Mouse (Mus musculus): ENCODE measurements around the gene Hoxc4. TPM values are rescaled to one million over a fixed set of nuclear protein-coding genes. Genes with fewer than 3 reads are reported as not detected.

Gene Hoxc4
- polyA plus RNA-seq, 1 experiment from 2014 or later, result not detected

- no peak for DNase-seq (ENCODE audit: low spot score)
- Histone ChIP-seq H3K9ac (ENCODE audit: low read length) (no peak overlapping the region), H3K27me3 (ENCODE audit: control insufficient read depth, insufficient read depth, low read length) (peaks cover 74% of the 10 kb centered on the region), H3K9me3 (ENCODE audit: control insufficient read depth, low read length) (no peaks in the 10 kb centered on the region), H3K4me2 (ENCODE audit: low read depth, low read length, severe bottlenecking) (no peak overlapping the region), H3K4me1 (replicated peaks; ENCODE audit: control insufficient read depth, insufficient read depth, low read length) (no peaks in the 10 kb centered on the region), H3K27ac (ENCODE audit: low read depth, low read length) (no peak overlapping the region), H3K4me3 (ENCODE audit: low read depth, low read length) (no peak overlapping the region), H3K36me3 (ENCODE audit: control insufficient read depth, insufficient read depth, low read length) (no peaks in the 10 kb centered on the region)
- no peak for ATAC-seq (replicated peaks; ENCODE audit: low FRiP score)
- WGBS, result 74% methylated on average over 4 of the region's 4 CpGs
Measured at GRCm38 (mm10) chr15:103067701-103068100, 49.0 kb downstream of the Hoxc4 start.

GRCm38 (mm10) chr15:103069173-103069572, 50.4 kb downstream of the Hoxc4 start:
- DNase-seq (ENCODE audit: low spot score) (no peak), ATAC-seq (replicated peaks; ENCODE audit: low FRiP score) (no peak)
- no peak overlapping the region for H3K9ac ChIP-seq (ENCODE audit: low read length)
- no peaks in the 10 kb centered on the region for H3K4me1 ChIP-seq (replicated peaks; ENCODE audit: control insufficient read depth, insufficient read depth, low read length)
- no peaks in the 10 kb centered on the region for H3K36me3 ChIP-seq (ENCODE audit: control insufficient read depth, insufficient read depth, low read length)
- no peak overlapping the region for H3K27ac ChIP-seq (ENCODE audit: low read depth, low read length)
- 1% methylated on average over 18 of the region's 18 CpGs for WGBS
- no peak overlapping the region for H3K4me3 ChIP-seq (ENCODE audit: low read depth, low read length)
- H3K4me2 ChIP-seq (ENCODE audit: low read depth, low read length, severe bottlenecking), result no peak overlapping the region
- H3K9me3 ChIP-seq (ENCODE audit: control insufficient read depth, low read length), result no peaks in the 10 kb centered on the region
- H3K27me3 ChIP-seq (ENCODE audit: control insufficient read depth, insufficient read depth, low read length), result peaks cover 60% of the 10 kb centered on the region

GRCm38 (mm10) chr15:103071266-103071665, 52.5 kb downstream of the Hoxc4 start:
- no peaks in the 10 kb centered on the region for H3K9me3 ChIP-seq (ENCODE audit: control insufficient read depth, low read length)
- H3K4me3 ChIP-seq (ENCODE audit: low read depth, low read length), result no peak overlapping the region
- no peak for DNase-seq (ENCODE audit: low spot score)
- H3K4me2 ChIP-seq (ENCODE audit: low read depth, low read length, severe bottlenecking), result no peak overlapping the region
- no peaks in the 10 kb centered on the region for H3K4me1 ChIP-seq (replicated peaks; ENCODE audit: control insufficient read depth, insufficient read depth, low read length)
- H3K9ac ChIP-seq (ENCODE audit: low read length), result no peak overlapping the region
- H3K36me3 ChIP-seq (ENCODE audit: control insufficient read depth, insufficient read depth, low read length), result no peaks in the 10 kb centered on the region
- no peak for ATAC-seq (replicated peaks; ENCODE audit: low FRiP score)
- no peak overlapping the region for H3K27ac ChIP-seq (ENCODE audit: low read depth, low read length)
- 65% methylated on average over 5 of the region's 5 CpGs for WGBS
- H3K27me3 ChIP-seq (ENCODE audit: control insufficient read depth, insufficient read depth, low read length), result peaks cover 46% of the 10 kb centered on the region

GRCm38 (mm10) chr15:103074663-103075415, 56.1 kb downstream of the Hoxc4 start:
- WGBS, result 49% methylated on average over 11 of the region's 11 CpGs
- no peaks in the 10 kb centered on the region for H3K9me3 ChIP-seq (ENCODE audit: control insufficient read depth, low read length)
- H3K27me3 ChIP-seq (ENCODE audit: control insufficient read depth, insufficient read depth, low read length), result peaks cover 18% of the 10 kb centered on the region
- H3K4me1 ChIP-seq (replicated peaks; ENCODE audit: control insufficient read depth, insufficient read depth, low read length), result no peaks in the 10 kb centered on the region
- no peak for DNase-seq (ENCODE audit: low spot score)
- no peak overlapping the region for H3K4me2 ChIP-seq (ENCODE audit: low read depth, low read length, severe bottlenecking)
- no peak overlapping the region for H3K27ac ChIP-seq (ENCODE audit: low read depth, low read length)
- ATAC-seq (replicated peaks; ENCODE audit: low FRiP score), result no peak
- no peak overlapping the region for H3K9ac ChIP-seq (ENCODE audit: low read length)
- H3K4me3 ChIP-seq (ENCODE audit: low read depth, low read length), result no peak overlapping the region
- no peaks in the 10 kb centered on the region for H3K36me3 ChIP-seq (ENCODE audit: control insufficient read depth, insufficient read depth, low read length)

DNA sequence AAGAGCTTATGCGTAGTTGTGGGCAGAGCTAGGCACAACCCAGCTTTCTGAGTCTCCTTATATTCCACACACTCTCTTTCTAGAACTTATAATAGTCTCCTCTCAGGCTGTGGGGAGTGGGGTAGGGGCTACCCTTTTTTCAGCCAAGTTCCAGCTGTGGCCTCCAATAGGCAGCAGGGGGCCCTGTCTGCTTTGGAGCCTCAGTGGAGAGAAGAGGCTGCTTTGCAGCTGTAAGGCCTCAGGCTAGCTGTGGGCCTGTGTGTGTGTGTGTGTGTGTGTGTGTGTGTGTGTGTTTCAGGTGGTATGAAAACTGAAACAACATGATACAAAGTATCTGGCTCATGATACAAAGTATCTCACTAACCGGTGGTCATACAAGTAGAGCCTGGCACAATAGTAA, 58.9 kb downstream of the Hoxc4 start:
- Histone ChIP-seq H3K27me3 (ENCODE audit: control insufficient read depth, insufficient read depth, low read length) (peaks cover 4% of the 10 kb centered on the region; the same call in 1 of the 2 replicates), H3K27ac (ENCODE audit: low read depth, low read length) (no peak overlapping the region), H3K4me2 (ENCODE audit: low read depth, low read length, severe bottlenecking) (no peak overlapping the region), H3K9ac (ENCODE audit: low read length) (no peak overlapping the region), H3K36me3 (ENCODE audit: control insufficient read depth, insufficient read depth, low read length) (no peaks in the 10 kb centered on the region), H3K9me3 (ENCODE audit: control insufficient read depth, low read length) (no peaks in the 10 kb centered on the region), H3K4me1 (replicated peaks; ENCODE audit: control insufficient read depth, insufficient read depth, low read length) (no peaks in the 10 kb centered on the region), H3K4me3 (ENCODE audit: low read depth, low read length) (no peak overlapping the region)
- WGBS, result 80% methylated on average over 2 of the region's 2 CpGs
- ATAC-seq (replicated peaks; ENCODE audit: low FRiP score) (no peak), DNase-seq (ENCODE audit: low spot score) (no peak)

DNA sequence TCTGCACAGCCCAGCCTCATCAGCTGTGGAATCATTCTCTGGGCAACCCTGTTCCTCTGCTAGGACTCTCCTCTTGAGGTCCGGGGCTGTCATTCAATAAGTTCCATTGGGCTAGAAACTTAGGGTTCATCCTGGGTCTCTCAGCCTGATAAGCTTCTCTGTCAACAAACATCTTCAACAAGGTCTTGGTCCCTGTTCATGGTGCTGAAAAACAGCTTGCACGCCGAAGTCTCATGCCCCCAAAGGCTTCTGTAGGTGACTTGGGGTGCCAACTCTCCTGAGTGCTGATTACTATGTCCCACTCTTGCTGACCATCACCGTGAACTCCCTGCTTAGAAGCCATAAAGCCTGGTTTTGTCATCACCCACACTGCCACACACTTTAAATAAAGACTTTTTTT, 63.9 kb downstream of the Hoxc4 start:
- Histone ChIP-seq H3K9ac (ENCODE audit: low read length) (no peak overlapping the region), H3K9me3 (ENCODE audit: control insufficient read depth, low read length) (no peaks in the 10 kb centered on the region), H3K36me3 (ENCODE audit: control insufficient read depth, insufficient read depth, low read length) (no peaks in the 10 kb centered on the region), H3K4me3 (ENCODE audit: low read depth, low read length) (no peak overlapping the region), H3K4me1 (replicated peaks; ENCODE audit: control insufficient read depth, insufficient read depth, low read length) (peaks cover 6% of the 10 kb centered on the region; the same call in 1 of the 2 replicates), H3K27ac (ENCODE audit: low read depth, low read length) (no peak overlapping the region), H3K27me3 (ENCODE audit: control insufficient read depth, insufficient read depth, low read length) (peaks cover 50% of the 10 kb centered on the region), H3K4me2 (ENCODE audit: low read depth, low read length, severe bottlenecking) (no peak overlapping the region)
- DNase-seq (ENCODE audit: low spot score) (no peak), ATAC-seq (replicated peaks; ENCODE audit: low FRiP score) (no peak)
- WGBS, result 62% methylated on average over 4 of the region's 4 CpGs

DNA sequence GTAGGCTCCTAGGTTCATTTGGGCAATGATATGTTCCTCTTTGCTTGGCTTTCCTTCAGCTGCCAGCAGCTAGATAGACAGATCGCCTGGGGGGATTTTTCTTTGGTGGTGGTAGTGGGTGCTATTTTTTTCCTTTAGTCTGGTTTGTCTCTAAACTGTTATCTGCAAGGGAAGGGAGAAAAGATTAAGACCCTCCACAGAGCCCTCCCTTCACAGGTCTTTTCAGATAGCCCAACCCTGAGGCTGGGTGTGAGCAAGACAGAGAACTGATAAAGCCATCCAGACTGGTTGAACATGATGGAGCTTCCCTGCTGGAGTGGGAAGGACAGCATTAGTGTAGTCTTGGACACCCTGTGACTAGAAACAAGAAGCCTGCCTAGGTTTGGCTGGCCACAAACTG, 64.9 kb downstream of the Hoxc4 start:
- Histone ChIP-seq H3K4me3 (ENCODE audit: low read depth, low read length) (no peak overlapping the region), H3K4me1 (replicated peaks; ENCODE audit: control insufficient read depth, insufficient read depth, low read length) (peaks cover 6% of the 10 kb centered on the region; the same call in 1 of the 2 replicates), H3K27ac (ENCODE audit: low read depth, low read length) (no peak overlapping the region), H3K9me3 (ENCODE audit: control insufficient read depth, low read length) (no peaks in the 10 kb centered on the region), H3K27me3 (ENCODE audit: control insufficient read depth, insufficient read depth, low read length) (peaks cover 60% of the 10 kb centered on the region), H3K9ac (ENCODE audit: low read length) (no peak overlapping the region), H3K36me3 (ENCODE audit: control insufficient read depth, insufficient read depth, low read length) (no peaks in the 10 kb centered on the region), H3K4me2 (ENCODE audit: low read depth, low read length, severe bottlenecking) (no peak overlapping the region)
- WGBS, result 73% methylated on average over 1 of the region's 1 CpGs
- no peak for ATAC-seq (replicated peaks; ENCODE audit: low FRiP score)
- DNase-seq (ENCODE audit: low spot score), result no peak

DNA sequence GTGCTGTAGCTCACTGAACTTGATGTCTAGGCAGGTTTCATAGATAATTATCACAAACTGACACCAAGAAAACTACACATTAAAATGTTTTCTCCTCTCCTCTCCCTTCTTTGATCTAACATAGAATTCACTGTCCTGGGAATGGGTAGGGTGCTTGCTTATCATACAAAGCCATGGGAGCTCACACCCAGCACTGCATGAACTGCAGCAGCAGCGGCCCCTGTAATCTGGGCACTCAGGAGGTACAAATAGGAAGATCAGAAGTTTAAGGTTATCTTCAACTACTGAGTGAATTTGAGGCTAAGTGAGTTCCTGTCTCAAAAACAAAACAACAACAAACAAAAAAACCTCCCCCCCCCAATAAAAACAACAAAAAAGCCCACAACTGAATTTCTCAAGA, 66.2 kb downstream of the Hoxc4 start:
- WGBS, result 58% methylated on average over 1 of the region's 1 CpGs
- Histone ChIP-seq H3K4me3 (ENCODE audit: low read depth, low read length) (no peak overlapping the region), H3K9me3 (ENCODE audit: control insufficient read depth, low read length) (no peaks in the 10 kb centered on the region), H3K27ac (ENCODE audit: low read depth, low read length) (no peak overlapping the region), H3K27me3 (ENCODE audit: control insufficient read depth, insufficient read depth, low read length) (peaks cover 70% of the 10 kb centered on the region), H3K9ac (ENCODE audit: low read length) (no peak overlapping the region), H3K36me3 (ENCODE audit: control insufficient read depth, insufficient read depth, low read length) (no peaks in the 10 kb centered on the region), H3K4me2 (ENCODE audit: low read depth, low read length, severe bottlenecking) (no peak overlapping the region), H3K4me1 (replicated peaks; ENCODE audit: control insufficient read depth, insufficient read depth, low read length) (peaks cover 6% of the 10 kb centered on the region; the same call in 1 of the 2 replicates)
- DNase-seq (ENCODE audit: low spot score) (no peak), ATAC-seq (replicated peaks; ENCODE audit: low FRiP score) (no peak)
